Mouse (Mus musculus) brain, embryonic 14.5 days (tissue): Measurements from ENCODE around the gene Slc16a7.

Experiments used
- CTCF ChIP-seq: fragments of 200-500 bp; IDR thresholded peaks from 2 replicates; pipeline ENCODE4 v1.5.1; 2012; ENCODE audit warnings: inconsistent platforms, mild to moderate bottlenecking, moderate library complexity, borderline replicate concordance; ENCODE audit not compliant: insufficient read depth, insufficient read length; ENCODE audit errors: extremely low read depth
- POLR2A ChIP-seq: fragments of 200-500 bp; IDR thresholded peaks from 2 replicates; pipeline ENCODE4 v1.6.1; 2012; ENCODE audit warnings: mild to moderate bottlenecking, inconsistent platforms, borderline replicate concordance; ENCODE audit not compliant: poor library complexity, insufficient read depth, insufficient read length, severe bottlenecking; ENCODE audit errors: extremely low read depth

DNA sequence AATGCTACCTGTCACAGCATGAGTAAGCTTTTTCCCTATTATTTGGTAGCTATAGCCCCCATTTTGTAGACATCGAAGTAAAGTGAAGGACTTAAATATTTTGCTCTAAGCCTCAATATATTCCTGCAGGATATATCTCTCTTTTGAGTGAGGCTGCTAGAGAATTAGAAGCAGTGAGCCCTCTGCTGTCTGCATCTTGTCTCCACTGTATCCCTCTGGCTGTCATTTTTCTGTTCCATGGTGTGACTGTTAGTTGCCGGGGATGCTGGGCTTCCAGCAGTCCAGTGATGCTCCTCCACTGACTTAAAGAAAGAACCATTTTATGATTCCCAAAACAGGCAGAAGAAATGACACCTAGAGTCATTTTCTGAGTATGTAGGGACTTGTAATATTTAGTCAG lies 78.4 kb downstream of the Slc16a7 start:
- no peak for TF ChIP-seq POLR2A
- no peak for TF ChIP-seq CTCF
